Mouse (Mus musculus) forebrain, embryonic 15.5 days (tissue): ENCODE data around the gene Kctd20. TPM values are rescaled to one million over a fixed set of nuclear protein-coding genes. Genes with fewer than 3 reads are reported as not detected.

Experiments
- ATAC-seq: fragments of 200-750 bp; cut with Nextera tagmentation; replicated peaks from 2 replicates; pipeline ENCODE4 v1.8.0; 2017; ENCODE audit warnings: mild to moderate bottlenecking, moderate TSS enrichment, moderate library complexity
- H3K27ac ChIP-seq: fragments of 300-500 bp; sonication (generic); replicated peaks from 2 replicates; pipeline ENCODE4 v1.5.1; 2015; ENCODE audit warnings: mild to moderate bottlenecking, inconsistent platforms
- H3K27me3 ChIP-seq: fragments of 300-500 bp; sonication (generic); 2 replicates; pipeline ENCODE4 v1.6.1; 2015; ENCODE audit warnings: inconsistent platforms
- H3K36me3 ChIP-seq: fragments of 300-500 bp; sonication (generic); 2 replicates; pipeline ENCODE4 v1.6.1; 2015; ENCODE audit warnings: mild to moderate bottlenecking, inconsistent platforms
- H3K4me1 ChIP-seq: fragments of 300-500 bp; sonication (generic); 2 replicates; pipeline ENCODE4 v1.6.1; 2015; ENCODE audit warnings: inconsistent platforms
- H3K4me2 ChIP-seq: fragments of 300-500 bp; sonication (generic); replicated peaks from 2 replicates; pipeline ENCODE4 v1.6.1; 2015; ENCODE audit warnings: mild to moderate bottlenecking, inconsistent platforms
- H3K4me3 ChIP-seq: fragments of 300-500 bp; sonication (generic); 2 replicates; pipeline ENCODE4 v1.5.1; 2015; ENCODE audit warnings: mild to moderate bottlenecking, inconsistent platforms
- H3K9ac ChIP-seq: fragments of 300-500 bp; sonication (generic); replicated peaks from 2 replicates; pipeline ENCODE4 v1.6.1; 2015; ENCODE audit warnings: mild to moderate bottlenecking, inconsistent platforms
- H3K9me3 ChIP-seq: fragments of 300-500 bp; sonication (generic); 2 replicates; pipeline ENCODE4 v1.6.1; 2016; ENCODE audit warnings: inconsistent platforms
- WGBS: fragments of 180-500 bp; shearing (Covaris S2); methylation state at CpG from one replicate; pipeline ENCODE4 v1.1.7; 2015; ENCODE audit warnings: mixed read lengths; 5-methylcytosine and 5-hydroxymethylcytosine counted together
- polyA plus RNA-seq: library from polyadenylated mRNA; unstranded; fragments of >200 nt; fragmentation: Nextera tagmentation; extraction: Ambion mirVana; gene quantifications from 2 replicates; pipeline ENCODE4 v1.2.1, GENCODE M21; 2015

Gene Kctd20
- polyA plus RNA-seq, 1 experiment from 2014 or later: 118 TPM

GRCm38 (mm10) chr17:29016705-29017104 lies 65.0 kb downstream of the Kctd20 start:
- no peak overlapping the region for H3K4me3 ChIP-seq
- no peaks in the 10 kb centered on the region for H3K27me3 ChIP-seq
- H3K36me3 ChIP-seq: no peaks in the 10 kb centered on the region
- no peak for ATAC-seq
- H3K4me2 ChIP-seq: no peak overlapping the region
- H3K27ac ChIP-seq: no peak overlapping the region
- no peaks in the 10 kb centered on the region for H3K4me1 ChIP-seq
- 92% methylated on average over 4 of the region's 4 CpGs for WGBS
- H3K9ac ChIP-seq: no peak overlapping the region
- no peaks in the 10 kb centered on the region for H3K9me3 ChIP-seq

GRCm38 (mm10) chr17:29018292-29018984 lies 66.7 kb downstream of the Kctd20 start:
- H3K27me3 ChIP-seq: no peaks in the 10 kb centered on the region
- H3K36me3 ChIP-seq: no peaks in the 10 kb centered on the region
- no peak overlapping the region for H3K9ac ChIP-seq
- 49% methylated on average over 11 of the region's 11 CpGs for WGBS
- no peak overlapping the region for H3K4me3 ChIP-seq
- ATAC-seq: no peak
- H3K4me2 ChIP-seq: no peak overlapping the region
- H3K4me1 ChIP-seq: no peaks in the 10 kb centered on the region
- no peak overlapping the region for H3K27ac ChIP-seq
- no peaks in the 10 kb centered on the region for H3K9me3 ChIP-seq

Other genes starting within 250 kb of the Kctd20 start
- 2.3 and 2.6 TPM in 2 replicates for gene AC170998.1, start 225.9 kb upstream of the Kctd20 start, polyA plus RNA-seq
- gene Mapk13, start 182.7 kb upstream of the Kctd20 start, polyA plus RNA-seq: 0.33 and 0.85 TPM in 2 replicates
- 8.0 TPM in 2 replicates for gene Brpf3, start 150.9 kb upstream of the Kctd20 start, polyA plus RNA-seq
- gene Pnpla1, start 93.5 kb upstream of the Kctd20 start, polyA plus RNA-seq: not detected in 2 replicates
- gene 4930539E08Rik, start 36.6 kb upstream of the Kctd20 start, polyA plus RNA-seq: 0.51 and 0.67 TPM in 2 replicates
- gene Pxt1, start 8.1 kb upstream of the Kctd20 start, polyA plus RNA-seq: not detected in 2 replicates
- 119 and 128 TPM in 2 replicates for gene Stk38, start 56.0 kb downstream of the Kctd20 start, polyA plus RNA-seq
- 594 and 620 TPM in 2 replicates for gene Srsf3, start 80.7 kb downstream of the Kctd20 start, polyA plus RNA-seq
- gene Cdkn1a, start 139.0 kb downstream of the Kctd20 start, polyA plus RNA-seq: 39.2 and 39.4 TPM in 2 replicates
- 0.05 TPM in 1 of 2 replicates, not detected in the other for gene Rab44, start 162.2 kb downstream of the Kctd20 start, polyA plus RNA-seq